Mouse (Mus musculus): ENCODE results near the gene Inmt.

The Inmt gene

DNA sequence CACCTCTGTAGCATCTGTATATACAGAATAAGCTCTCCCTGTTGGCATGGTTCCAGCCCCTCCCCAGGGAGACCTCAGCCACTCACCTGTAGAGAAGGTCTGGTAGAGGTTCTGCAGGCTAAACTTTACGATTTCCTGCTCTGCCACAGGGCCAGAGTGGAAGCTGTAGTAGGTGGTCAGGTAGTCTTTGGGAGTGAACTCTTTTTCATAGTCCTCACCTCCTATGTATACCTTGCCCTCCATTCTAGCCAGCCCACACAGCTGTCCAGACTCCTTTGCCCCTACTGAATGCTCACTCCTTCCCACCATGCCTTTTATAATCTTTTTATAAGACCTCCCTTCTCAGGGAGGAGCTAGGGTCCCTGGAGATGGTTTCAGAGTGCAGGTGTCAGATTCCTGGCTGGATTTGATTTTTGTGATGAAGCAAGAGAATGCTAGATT is at the start of gene Inmt:
Gene Inmt (minus strand): TSS at position 303 of the 441 bp plus-strand sequence.
- Histone ChIP-seq H3K9me3 (ENCODE audit: low read length) (no peaks in the 10 kb centered on the region), H3K4me3 (replicated peaks; ENCODE audit: low read length) (no peak within 1 kb of the TSS), H3K4me1 (replicated peaks; ENCODE audit: low read depth, low read length) (peaks cover 6% of the 10 kb centered on the region), H3K27me3 (ENCODE audit: insufficient read depth, low read length) (no peaks in the 10 kb centered on the region), H3K36me3 (ENCODE audit: insufficient read depth, low read length) (no peaks in the 10 kb centered on the region)
- no peak for TF ChIP-seq CTCF (conservative IDR thresholded peaks at IDR 0.05; ENCODE audit: low read length)
- no peak for TF ChIP-seq NANOG (IDR thresholded peaks at IDR 0.05; ENCODE audit: borderline replicate concordance, low read length)
- no peak for TF ChIP-seq POU5F1 (IDR thresholded peaks at IDR 0.05; ENCODE audit: borderline replicate concordance, low read length)

DNA sequence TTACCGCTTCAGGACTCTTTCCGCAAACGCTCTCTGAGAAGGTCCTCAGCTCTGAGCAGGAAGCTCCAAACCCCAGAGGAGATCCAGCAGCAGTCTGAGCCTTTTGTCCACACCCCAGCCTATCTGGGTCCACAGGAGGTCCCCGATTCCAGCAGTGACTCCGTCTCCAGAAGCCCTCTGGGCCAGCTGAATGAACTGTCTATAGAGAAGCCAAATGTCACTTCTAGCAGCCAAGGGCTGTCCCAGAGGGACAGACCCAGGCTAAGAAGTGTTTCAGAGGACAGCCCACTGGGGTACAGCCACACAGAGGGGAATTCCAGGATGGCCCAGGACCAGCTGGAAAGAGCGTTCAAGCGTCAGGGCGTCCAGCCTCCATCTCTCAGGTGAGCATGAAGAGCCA is 49.1 kb upstream of the Inmt start:
- no peak for TF ChIP-seq CTCF (conservative IDR thresholded peaks at IDR 0.05; ENCODE audit: low read length)
- no peak for TF ChIP-seq POU5F1 (IDR thresholded peaks at IDR 0.05; ENCODE audit: borderline replicate concordance, low read length)
- TF ChIP-seq NANOG (IDR thresholded peaks at IDR 0.05; ENCODE audit: borderline replicate concordance, low read length), result no peak
- Histone ChIP-seq H3K4me1 (replicated peaks; ENCODE audit: low read depth, low read length) (no peaks in the 10 kb centered on the region), H3K27me3 (ENCODE audit: insufficient read depth, low read length) (no peaks in the 10 kb centered on the region), H3K36me3 (ENCODE audit: insufficient read depth, low read length) (no peaks in the 10 kb centered on the region), H3K4me3 (replicated peaks; ENCODE audit: low read length) (no peak overlapping the region), H3K9me3 (ENCODE audit: low read length) (no peaks in the 10 kb centered on the region)

DNA sequence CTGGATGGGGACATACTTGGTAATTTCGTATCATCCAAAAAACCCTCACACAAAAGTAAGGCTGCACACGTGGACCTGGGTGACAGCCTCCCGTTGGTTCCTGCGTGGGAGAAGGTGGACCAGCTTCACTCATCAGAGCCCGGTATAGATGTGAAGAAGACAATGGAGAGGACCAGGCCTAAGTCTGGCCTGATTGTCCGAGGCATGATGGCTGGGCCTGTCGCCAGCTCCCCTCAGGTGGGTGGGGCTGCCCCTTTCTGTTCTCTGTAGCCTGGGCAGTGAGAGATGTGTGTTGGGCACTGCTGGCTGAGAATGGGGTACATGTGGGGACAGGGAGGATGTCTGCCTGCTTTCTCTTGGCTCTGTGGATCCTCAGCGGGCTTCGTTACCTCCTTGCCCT is 43.4 kb upstream of the Inmt start:
- Histone ChIP-seq H3K9me3 (ENCODE audit: low read length) (no peaks in the 10 kb centered on the region), H3K4me3 (replicated peaks; ENCODE audit: low read length) (no peak overlapping the region), H3K4me1 (replicated peaks; ENCODE audit: low read depth, low read length) (no peaks in the 10 kb centered on the region), H3K36me3 (ENCODE audit: insufficient read depth, low read length) (no peaks in the 10 kb centered on the region), H3K27me3 (ENCODE audit: insufficient read depth, low read length) (no peaks in the 10 kb centered on the region)
- no peak for TF ChIP-seq NANOG (IDR thresholded peaks at IDR 0.05; ENCODE audit: borderline replicate concordance, low read length)
- TF ChIP-seq POU5F1 (IDR thresholded peaks at IDR 0.05; ENCODE audit: borderline replicate concordance, low read length), result no peak
- TF ChIP-seq CTCF (conservative IDR thresholded peaks at IDR 0.05; ENCODE audit: low read length), result no peak

DNA sequence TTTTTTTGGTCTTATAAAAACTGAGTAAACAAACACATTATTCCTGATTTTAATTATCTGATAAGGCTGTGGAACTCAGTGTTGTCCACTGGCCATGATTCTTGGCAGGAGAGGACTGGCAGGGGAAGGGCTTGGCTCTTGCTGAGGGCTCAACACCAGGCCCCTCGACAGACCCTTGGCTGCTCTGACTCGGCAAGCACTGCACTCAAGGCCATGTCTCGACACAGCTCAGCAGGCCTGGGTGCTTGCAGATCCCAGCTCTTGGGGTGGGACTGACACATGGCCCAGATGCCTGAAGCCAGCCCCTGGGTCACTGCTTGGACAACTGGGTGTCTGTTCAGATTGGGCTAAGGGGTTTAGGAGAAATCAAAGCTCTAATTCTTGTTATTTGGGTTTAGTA is 39.7 kb upstream of the Inmt start:
- Histone ChIP-seq H3K4me1 (replicated peaks; ENCODE audit: low read depth, low read length) (no peaks in the 10 kb centered on the region), H3K36me3 (ENCODE audit: insufficient read depth, low read length) (no peaks in the 10 kb centered on the region), H3K9me3 (ENCODE audit: low read length) (no peaks in the 10 kb centered on the region), H3K27me3 (ENCODE audit: insufficient read depth, low read length) (no peaks in the 10 kb centered on the region), H3K4me3 (replicated peaks; ENCODE audit: low read length) (no peak overlapping the region)
- TF ChIP-seq CTCF (conservative IDR thresholded peaks at IDR 0.05; ENCODE audit: low read length) (no peak), NANOG (IDR thresholded peaks at IDR 0.05; ENCODE audit: borderline replicate concordance, low read length) (no peak), POU5F1 (IDR thresholded peaks at IDR 0.05; ENCODE audit: borderline replicate concordance, low read length) (no peak)

DNA sequence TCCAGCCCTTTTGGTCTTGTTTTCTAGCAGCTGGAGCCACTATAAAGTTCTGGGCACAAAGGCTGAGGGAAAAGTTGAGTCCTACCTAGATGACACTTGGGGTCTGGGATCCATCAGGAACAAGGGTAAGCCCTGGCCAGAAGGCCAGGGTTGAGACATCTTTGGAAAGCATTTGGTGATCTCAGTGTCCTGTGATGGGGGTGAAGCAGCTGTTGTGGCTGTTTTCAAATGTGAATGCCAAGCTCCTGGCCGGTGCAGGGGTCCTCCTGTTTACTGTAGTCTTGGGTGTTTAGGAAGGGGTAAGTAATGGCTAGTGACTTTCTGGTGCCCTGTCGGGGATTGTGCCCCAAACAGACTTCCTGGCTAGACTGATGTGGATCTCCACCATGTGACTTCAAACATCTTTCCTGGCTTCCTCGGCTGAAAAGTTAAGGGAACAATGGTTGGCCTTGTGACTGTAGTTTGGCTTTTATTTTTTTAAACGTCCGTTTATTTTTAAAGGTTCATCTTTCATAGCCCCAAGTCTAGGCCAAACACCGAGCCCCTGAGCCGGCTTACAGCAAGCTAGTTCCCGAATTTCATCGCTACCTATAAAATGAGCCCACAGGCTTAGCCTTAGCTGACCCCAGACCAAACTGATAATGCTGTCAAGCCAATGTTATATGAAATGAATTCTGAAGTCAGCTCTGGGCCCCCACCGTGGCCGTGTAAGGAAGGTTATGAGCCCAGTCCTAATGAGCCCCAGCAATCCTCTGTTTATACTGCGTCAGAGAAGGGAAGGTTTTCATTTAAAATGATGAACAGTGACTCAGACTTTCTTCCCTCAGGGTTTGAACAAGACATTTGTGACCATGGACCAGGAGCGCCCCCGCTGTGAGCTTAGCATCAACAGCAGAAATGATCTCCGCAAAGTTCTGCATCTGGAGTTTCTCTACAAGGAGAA is 35.9 kb upstream of the Inmt start:
- Histone ChIP-seq H3K36me3 (ENCODE audit: insufficient read depth, low read length) (no peaks in the 10 kb centered on the region), H3K4me1 (replicated peaks; ENCODE audit: low read depth, low read length) (no peaks in the 10 kb centered on the region), H3K9me3 (ENCODE audit: low read length) (no peaks in the 10 kb centered on the region), H3K27me3 (ENCODE audit: insufficient read depth, low read length) (no peaks in the 10 kb centered on the region), H3K4me3 (replicated peaks; ENCODE audit: low read length) (no peak overlapping the region)
- TF ChIP-seq NANOG (IDR thresholded peaks at IDR 0.05; ENCODE audit: borderline replicate concordance, low read length) (no peak), CTCF (conservative IDR thresholded peaks at IDR 0.05; ENCODE audit: low read length) (no peak), POU5F1 (IDR thresholded peaks at IDR 0.05; ENCODE audit: borderline replicate concordance, low read length) (no peak)

DNA sequence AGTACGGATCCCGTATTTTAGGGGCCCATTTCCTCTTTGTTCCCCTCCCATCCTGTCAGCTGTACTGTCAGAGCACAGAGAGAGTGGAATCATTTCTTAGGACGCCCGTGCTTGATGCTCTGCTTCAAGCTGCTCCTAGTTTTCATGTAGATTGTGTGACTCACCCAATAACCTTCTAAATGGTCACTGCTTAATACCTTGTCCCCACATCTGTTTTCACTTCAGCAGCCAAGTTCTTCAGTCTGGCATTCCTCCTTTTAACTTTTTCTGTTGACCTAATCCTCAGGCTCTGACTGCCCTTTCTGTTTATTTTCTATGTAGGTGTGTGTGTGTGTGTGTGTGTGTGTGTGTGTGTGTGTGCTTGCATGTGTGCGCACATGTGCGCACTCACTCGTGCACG is 32.9 kb upstream of the Inmt start:
- Histone ChIP-seq H3K4me3 (replicated peaks; ENCODE audit: low read length) (no peak overlapping the region), H3K9me3 (ENCODE audit: low read length) (no peaks in the 10 kb centered on the region), H3K36me3 (ENCODE audit: insufficient read depth, low read length) (no peaks in the 10 kb centered on the region), H3K4me1 (replicated peaks; ENCODE audit: low read depth, low read length) (peaks cover 12% of the 10 kb centered on the region), H3K27me3 (ENCODE audit: insufficient read depth, low read length) (no peaks in the 10 kb centered on the region)
- TF ChIP-seq NANOG (IDR thresholded peaks at IDR 0.05; ENCODE audit: borderline replicate concordance, low read length), result no peak
- TF ChIP-seq POU5F1 (IDR thresholded peaks at IDR 0.05; ENCODE audit: borderline replicate concordance, low read length), result no peak
- TF ChIP-seq CTCF (conservative IDR thresholded peaks at IDR 0.05; ENCODE audit: low read length), result no peak

DNA sequence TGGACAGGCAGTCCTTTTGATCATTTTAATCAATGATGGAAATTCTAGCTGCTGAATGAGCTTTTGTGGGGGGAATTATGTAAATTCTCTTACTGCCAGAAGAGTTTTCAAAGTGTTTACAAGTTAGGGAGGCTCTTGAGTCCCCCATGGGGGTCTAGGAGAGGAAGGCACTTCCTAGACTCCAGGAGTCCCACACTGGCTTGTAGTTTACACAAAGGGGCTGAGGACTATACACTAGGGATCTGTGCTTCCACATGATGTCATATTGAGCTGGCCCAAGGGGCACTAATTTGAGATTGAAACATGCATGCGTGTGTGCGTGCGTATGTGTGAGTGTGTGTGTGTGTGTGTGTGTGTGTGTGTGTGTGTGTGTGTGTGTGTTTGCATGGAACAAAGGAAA is 29.1 kb upstream of the Inmt start:
- no peak for TF ChIP-seq NANOG (IDR thresholded peaks at IDR 0.05; ENCODE audit: borderline replicate concordance, low read length)
- TF ChIP-seq CTCF (conservative IDR thresholded peaks at IDR 0.05; ENCODE audit: low read length), result no peak
- TF ChIP-seq POU5F1 (IDR thresholded peaks at IDR 0.05; ENCODE audit: borderline replicate concordance, low read length), result no peak

DNA sequence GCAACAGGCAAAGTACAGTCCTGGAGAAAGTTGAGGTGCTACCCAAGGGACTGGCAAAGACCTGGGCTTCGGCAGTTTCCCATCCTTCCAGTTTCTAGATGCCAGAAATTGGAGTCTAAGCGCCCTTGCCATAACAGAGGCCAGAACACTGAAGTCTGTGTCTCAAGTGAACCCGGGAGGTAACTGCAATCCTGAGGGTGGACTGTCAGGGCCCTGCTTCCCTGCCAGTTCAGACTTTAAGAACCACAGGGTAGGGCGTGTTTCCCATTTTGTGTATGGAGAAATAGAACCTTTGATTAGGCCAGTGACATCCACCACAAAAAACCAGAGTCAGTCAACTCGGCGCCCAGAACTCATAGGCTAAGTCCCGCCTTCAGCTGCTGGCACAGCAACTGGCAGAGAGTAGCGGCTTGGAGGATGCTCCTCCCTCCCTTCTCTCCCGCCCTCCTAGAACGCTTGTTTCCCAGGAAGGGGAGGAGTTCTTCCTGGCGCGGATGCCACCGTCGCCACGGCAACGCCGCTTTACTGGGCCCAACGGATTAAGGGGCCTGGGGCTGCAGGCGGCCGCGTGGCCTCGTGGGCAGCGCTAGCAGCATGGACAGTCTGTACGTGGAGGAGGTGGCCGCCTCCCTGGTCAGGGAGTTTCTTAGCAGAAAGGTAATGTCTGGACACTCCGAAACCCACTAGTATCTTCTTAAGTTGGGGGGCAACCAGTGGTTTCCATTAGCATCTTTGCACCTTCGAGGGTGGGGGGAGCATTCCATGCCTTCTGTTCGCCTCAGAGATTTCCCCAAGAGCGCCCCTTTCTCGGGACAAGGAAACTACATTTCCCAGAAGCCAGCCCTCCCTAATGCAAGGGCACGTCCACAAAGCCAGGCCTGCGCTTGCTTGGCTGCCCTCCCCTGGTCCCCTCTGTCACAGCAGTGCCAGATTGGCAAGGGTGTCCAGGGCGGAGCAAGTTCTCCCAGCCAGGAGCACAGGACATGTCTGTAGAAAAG is 28.4 kb upstream of the Inmt start, which contains the start of gene Mindy4:
Gene Mindy4 (plus strand): TSS at position 471 of the 998 bp plus-strand sequence.
- Histone ChIP-seq H3K4me3 (replicated peaks; ENCODE audit: low read length) (peak within 1 kb of the TSS; percentile 73), H3K4me1 (replicated peaks; ENCODE audit: low read depth, low read length) (peaks cover 15% of the 10 kb centered on the region), H3K36me3 (ENCODE audit: insufficient read depth, low read length) (no peaks in the 10 kb centered on the region), H3K9me3 (ENCODE audit: low read length) (no peaks in the 10 kb centered on the region), H3K27me3 (ENCODE audit: insufficient read depth, low read length) (no peaks in the 10 kb centered on the region)
- TF ChIP-seq NANOG (IDR thresholded peaks at IDR 0.05; ENCODE audit: borderline replicate concordance, low read length), result no peak
- no peak for TF ChIP-seq CTCF (conservative IDR thresholded peaks at IDR 0.05; ENCODE audit: low read length)
- TF ChIP-seq POU5F1 (IDR thresholded peaks at IDR 0.05; ENCODE audit: borderline replicate concordance, low read length), result no peak

More for the DNA sequence above, 29.1 kb upstream of the Inmt start:
- H3K9me3 ChIP-seq (ENCODE audit: low read length), result no peaks in the 10 kb centered on the region
- peak overlapping the region; percentile 73 for H3K4me3 ChIP-seq (replicated peaks; ENCODE audit: low read length)
- H3K4me1 ChIP-seq (replicated peaks; ENCODE audit: low read depth, low read length), result peaks cover 15% of the 10 kb centered on the region
- no peaks in the 10 kb centered on the region for H3K27me3 ChIP-seq (ENCODE audit: insufficient read depth, low read length)
- no peaks in the 10 kb centered on the region for H3K36me3 ChIP-seq (ENCODE audit: insufficient read depth, low read length)

Measured in E14TG2a.4 (cell line).